Mouse (Mus musculus) 416B (cell line): ENCODE data around the gene Map3k6.
A peak's percentile ranks its signal among the peaks of the same experiment; 100 is the strongest.

Experiments used
- DNase-seq: peaks from one replicate; pipeline ENCODE4 v3.0.0; 2011; ENCODE audit warnings: low read depth

The Map3k6 gene

GRCm38 (mm10) chr4:133252089-133252488 is 11.5 kb downstream of the Map3k6 start:
- no peak for DNase-seq

- DNase-seq: no peak
These were observed 12.8 kb downstream of the Map3k6 start for GRCm38 (mm10) chr4:133253412-133253811.

DNA sequence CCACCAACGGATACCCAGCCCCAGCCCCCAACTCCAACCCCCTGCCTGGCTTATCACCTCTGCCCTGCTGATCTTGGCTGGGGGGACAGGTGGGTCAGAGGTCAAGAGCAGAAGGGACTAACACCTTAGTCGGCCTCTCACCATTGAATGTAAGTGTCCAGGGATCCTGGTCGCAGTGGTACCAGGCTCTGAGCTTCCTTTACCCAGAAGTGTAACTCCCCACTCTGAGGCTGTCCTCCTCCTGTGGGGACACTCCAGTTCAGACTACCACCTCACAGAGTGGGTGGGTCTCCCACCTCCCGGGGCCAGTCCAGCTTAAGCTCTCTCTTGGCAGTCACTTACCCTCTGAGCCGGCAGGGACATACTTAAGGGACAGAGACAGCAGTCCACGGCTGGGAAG is 14.8 kb downstream of the Map3k6 start:
- no peak for DNase-seq

DNA sequence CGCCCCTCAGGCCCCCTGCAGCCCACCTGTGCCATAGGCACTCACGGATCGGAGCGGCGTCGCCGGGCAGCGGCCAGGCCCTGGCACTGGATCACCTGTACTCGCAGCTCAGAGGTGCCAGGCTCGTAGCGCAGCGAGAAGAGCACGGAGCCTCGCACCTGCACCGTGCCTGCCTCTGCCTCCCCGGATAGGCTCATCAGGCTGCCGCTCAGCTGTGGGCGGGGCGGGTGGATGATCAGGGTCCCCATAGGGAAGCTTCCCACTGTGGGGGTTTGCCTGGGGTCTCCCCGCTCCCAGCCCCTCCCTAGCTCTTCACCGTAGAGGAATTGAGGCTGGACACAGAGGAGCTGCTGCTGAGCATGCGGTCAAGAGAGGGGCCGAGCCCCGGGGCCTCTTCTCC is 16.2 kb downstream of the Map3k6 start:
- no peak for DNase-seq

DNA sequence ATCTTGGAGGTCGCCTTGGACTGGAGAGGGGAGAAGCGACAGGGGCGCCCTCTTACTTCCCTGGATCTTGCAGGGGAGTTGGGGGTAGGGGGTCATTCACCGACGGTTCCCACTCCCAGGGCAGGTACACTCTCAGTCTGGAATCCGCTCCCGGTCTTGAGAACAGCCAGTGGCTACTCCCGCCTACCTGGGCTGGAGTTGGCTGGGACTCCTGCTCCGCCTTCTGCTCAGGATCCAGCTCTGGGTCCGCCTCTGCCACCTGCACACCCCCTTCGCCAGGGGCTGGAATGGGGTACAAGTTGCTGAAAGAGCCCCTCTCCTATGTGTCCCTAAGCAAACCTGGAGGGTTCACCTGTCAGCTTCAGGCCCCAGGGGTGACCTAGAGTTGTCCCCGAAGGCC is 16.6 kb downstream of the Map3k6 start:
- DNase-seq: no peak

- no peak for DNase-seq
These were observed 17.3 kb downstream of the Map3k6 start for GRCm38 (mm10) chr4:133257798-133258408.

DNA sequence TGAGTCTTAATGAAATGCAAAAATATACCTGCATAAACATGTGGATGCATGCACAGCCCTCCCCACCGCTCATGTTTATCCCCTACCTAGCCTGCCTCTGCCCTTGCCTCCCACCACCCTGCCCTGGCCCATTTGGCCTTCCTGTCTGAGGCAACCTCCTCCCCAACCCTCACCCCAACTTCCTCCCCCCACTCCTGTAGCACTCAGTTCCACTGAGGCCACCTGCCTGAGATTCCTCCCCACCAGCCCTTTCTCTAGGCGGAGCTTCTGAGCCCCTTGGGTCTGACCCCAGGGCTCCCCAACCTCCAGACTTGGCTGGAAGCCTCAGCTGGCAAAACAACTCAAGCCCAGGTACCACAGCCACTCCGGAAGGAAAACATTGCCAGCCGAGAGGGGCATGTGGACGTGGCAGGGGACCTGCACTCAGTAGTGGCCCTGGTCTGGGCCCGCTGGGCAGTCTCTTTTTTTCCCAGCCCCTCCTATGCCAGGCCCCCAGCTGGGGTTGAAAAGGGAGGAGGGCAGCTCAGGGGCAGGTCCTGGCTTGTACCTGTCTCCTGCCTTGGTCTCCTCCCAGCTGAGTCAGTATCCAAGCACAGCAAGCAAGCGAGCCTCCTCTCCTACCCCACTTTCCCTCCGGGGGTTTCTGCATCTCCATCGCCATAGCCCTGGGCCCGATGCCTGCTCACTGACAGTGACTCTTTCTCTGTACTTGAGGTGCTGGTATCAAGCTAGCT is 21.2 kb downstream of the Map3k6 start:
- DNase-seq: peak; percentile 44

DNA sequence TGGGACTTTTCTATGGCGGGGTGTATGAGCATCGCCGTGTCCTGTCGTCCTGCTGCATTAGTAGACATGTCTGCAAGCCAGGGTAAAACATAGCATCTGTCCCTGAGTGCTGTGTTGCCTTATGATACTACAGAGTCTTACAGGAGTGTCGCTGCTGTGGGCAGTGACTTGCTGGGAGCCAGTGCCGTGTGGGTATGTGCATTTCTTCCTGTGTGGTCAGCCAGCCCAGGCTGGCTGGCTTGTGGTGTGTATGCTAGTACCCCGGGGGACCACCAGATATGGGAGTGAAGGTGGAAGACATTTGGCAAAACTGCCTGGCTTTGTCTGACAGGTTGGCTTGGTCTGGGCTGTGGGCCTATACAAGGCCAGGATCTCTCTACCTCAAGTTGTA is 21.8 kb downstream of the Map3k6 start:
- peak; percentile 82 for DNase-seq

DNA sequence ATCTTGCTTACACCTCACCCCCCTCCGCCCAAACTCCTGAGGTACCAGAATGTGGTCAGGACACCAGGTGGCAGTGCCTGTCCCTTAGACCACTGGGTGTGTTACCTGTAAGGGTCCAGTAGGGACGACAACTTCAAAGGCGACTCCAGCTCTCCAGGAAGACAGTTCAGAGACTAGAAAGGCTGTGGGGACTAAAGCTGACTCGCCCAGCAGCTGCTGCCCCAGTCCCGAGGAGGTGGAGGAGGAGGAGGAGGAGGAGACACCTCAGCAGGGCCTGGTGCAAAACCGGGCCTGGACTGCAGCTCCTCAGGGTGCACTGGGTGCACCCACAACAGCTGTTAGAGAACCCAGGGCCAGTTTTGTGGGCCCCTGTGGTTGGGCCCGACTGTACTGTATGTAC is 22.3 kb downstream of the Map3k6 start, which contains the start of gene Sytl1:
TSS of gene Sytl1 (minus strand) at position 232 of the 400 bp plus-strand sequence.
- DNase-seq: peak; percentile 46

DNA sequence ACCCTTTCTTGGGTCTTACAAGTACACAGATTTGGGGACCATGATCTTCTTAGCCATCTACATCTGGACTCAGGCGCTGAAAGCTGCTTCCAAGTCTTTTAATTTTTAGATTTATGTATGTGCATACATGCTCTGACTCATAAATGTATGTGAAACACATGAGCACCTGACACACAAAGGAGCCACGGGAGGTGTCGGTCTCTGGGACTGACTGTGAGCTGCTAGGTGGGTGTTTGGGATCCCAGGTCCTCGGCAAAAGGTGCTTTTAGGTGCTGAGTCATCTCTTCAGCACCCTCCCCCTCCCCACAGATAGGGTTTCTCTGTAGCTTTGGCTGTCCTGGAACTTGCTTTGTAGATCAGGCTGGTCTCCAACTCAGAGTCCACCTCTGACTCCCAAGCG is 23.1 kb downstream of the Map3k6 start:
- no peak for DNase-seq

- no peak for DNase-seq
These were observed 23.9 kb downstream of the Map3k6 start for GRCm38 (mm10) chr4:133264559-133264958.

DNA sequence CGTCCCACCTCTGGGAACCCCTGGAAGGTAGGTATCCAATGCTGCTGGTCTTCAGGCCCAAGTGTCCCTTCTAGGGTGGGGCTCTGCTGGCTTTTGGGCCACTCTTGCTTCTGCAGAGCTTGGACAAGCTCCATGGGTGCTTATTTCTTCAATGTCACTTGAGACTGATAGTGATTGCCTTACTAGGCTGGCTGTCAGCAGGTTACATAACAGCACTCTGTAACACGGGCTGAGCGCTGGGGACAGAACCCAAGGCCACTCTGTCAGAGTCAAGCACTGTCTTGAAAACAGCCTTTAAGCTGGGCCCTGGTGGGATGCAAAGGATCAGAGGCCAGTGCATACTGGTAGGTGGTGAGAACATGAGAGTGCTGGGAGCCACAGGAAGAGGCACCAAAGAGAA is 24.7 kb downstream of the Map3k6 start:
- DNase-seq: no peak

DNA sequence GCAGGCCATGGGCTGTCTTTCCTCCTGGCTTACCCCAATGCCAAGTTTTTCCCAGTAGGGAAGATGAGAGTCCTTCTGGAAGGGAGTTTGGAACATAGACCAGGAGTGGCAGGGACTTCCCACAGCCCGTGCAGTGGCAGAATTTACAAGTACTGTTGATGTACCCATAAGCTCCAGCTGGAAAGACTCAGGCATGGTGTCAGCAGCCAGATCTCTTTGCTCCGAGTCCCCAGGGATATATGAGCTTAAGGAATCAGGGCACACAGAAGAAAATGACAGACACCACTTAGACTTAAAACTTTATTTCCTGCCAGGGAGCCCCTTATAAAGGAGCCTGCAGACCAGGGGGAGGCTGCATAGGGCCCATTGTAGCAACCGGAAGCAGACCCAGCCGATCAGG is 25.1 kb downstream of the Map3k6 start:
- no peak for DNase-seq

DNA sequence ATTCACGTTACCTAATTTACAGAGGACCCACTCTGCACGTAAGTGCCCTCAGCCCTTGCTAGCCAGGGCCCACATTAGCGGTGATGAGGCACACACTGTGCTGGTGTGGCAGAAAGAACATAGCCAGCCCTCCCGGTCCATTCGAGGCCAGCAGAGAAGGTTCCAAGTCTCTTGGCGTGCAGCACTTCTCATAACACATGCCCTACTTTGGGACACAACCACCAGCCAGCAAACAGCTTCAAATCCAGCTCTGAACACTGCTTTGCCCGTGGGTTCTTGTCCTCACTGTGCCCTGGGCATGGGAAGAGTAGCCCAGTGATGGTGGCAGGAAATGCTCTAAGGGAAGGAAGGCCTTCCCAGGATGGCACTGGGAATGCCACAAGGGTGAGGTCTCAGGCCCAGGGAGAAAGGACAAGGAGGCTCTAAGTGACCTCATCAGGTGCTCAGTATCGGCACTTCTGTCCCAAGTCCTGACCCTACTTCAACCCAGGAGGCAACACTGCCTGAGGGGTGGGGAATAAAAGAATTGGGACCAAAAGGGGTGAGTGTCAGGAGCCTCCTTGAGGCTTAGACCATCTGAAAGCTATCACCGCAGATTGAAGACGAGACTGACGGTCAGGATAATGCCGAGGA is 25.7 kb downstream of the Map3k6 start:
- DNase-seq: no peak

GRCm38 (mm10) chr4:133268931-133269330 is 28.3 kb downstream of the Map3k6 start:
- no peak for DNase-seq

DNA sequence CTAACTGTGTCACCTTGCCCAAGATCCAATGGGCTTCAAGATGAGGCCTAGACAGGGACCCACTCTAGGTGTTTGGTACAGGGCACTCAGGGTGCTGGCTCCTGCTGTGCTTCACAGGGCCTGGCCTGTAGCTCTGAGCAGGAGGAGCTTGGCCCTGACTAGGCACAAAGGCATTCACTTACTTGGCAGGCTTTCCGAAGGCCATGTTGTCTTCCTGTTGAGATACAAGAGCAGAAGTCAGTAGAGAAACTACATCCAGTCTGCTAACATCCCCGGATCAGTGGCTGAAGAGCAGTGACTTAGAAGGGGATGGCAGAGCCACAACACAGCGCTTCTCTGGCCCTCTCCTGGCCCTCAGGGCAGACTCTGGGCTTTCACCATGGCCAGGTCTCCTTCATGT is 29.0 kb downstream of the Map3k6 start:
- no peak for DNase-seq

GRCm38 (mm10) chr4:133270929-133271328 is 30.3 kb downstream of the Map3k6 start:
- DNase-seq: no peak

- DNase-seq: peak; percentile 96
These were observed 36.7 kb downstream of the Map3k6 start, which contains the start of gene Tmem222 for GRCm38 (mm10) chr4:133277104-133278026. Tmem222 (minus strand) TSS chr4:133277792.

GRCm38 (mm10) chr4:133278067-133278466 is 37.4 kb downstream of the Map3k6 start:
- DNase-seq: no peak

- DNase-seq: no peak
These were observed 37.9 kb downstream of the Map3k6 start for GRCm38 (mm10) chr4:133278482-133278881.

DNA sequence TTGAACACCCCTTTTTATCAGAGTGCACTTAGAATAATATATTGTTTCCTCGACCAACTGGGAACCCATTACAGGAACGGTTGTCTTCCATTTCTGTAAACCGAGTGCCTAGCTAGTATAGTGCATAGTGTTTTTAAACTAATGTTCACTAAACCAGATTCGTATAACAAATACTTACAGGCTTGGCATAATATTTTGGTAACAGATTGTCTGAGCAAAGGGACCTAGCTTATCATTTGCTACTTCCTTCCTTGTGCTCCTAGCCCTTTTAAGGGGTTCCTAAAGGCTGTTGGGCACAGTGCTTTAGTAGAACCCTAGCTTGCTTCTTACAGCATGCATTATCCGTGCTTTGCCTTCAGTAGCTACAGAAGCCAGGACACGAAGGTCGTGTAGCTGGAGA is 40.9 kb downstream of the Map3k6 start:
- no peak for DNase-seq

GRCm38 (mm10) chr4:133281951-133282481 is 41.4 kb downstream of the Map3k6 start:
- no peak for DNase-seq
